Mouse (Mus musculus): Measurements from ENCODE around the gene Akr1c19. TPM values are rescaled to one million over a fixed set of nuclear protein-coding genes. Genes with fewer than 3 reads are reported as not detected.
"Not testable (repeated sequence)": the region's sequence is repeated elsewhere in the genome, so short reads cannot be mapped to it uniquely, and the experiment has no call there.

The Akr1c19 gene
- polyA plus RNA-seq, 1 experiment from 2014 or later = 0.26 TPM

GRCm38 (mm10) chr13:4233135-4233534 is 4.6 kb downstream of the Akr1c19 start:
- DNase-seq (ENCODE audit: extremely low spot score, low spot score) = no peak
- H3K9me3 ChIP-seq = no peaks in the 10 kb centered on the region
- H3K27ac ChIP-seq = no peak overlapping the region
- WGBS = 90% methylated on average over 1 of the region's 1 CpGs
- no peaks in the 10 kb centered on the region for H3K36me3 ChIP-seq (replicated peaks)
- no peaks in the 10 kb centered on the region for H3K27me3 ChIP-seq (ENCODE audit: poor library complexity, severe bottlenecking)
- no peaks in the 10 kb centered on the region for H3K4me1 ChIP-seq
- H3K4me3 ChIP-seq = no peak overlapping the region

- Histone ChIP-seq H3K27ac (no peak overlapping the region), H3K4me1 (no peaks in the 10 kb centered on the region), H3K27me3 (ENCODE audit: poor library complexity, severe bottlenecking) (no peaks in the 10 kb centered on the region), H3K9me3 (no peaks in the 10 kb centered on the region), H3K4me3 (no peak overlapping the region), H3K36me3 (replicated peaks) (no peaks in the 10 kb centered on the region)
- DNase-seq (ENCODE audit: extremely low spot score, low spot score) = no peak
- 86% methylated on average over 3 of the region's 3 CpGs for WGBS
Observed at GRCm38 (mm10) chr13:4233536-4234172, 5.2 kb downstream of the Akr1c19 start.

- Histone ChIP-seq H3K36me3 (replicated peaks) (no peaks in the 10 kb centered on the region), H3K27ac (peak overlapping the region; percentile 66; the same call in 1 of the 2 replicates), H3K9me3 (no peaks in the 10 kb centered on the region), H3K27me3 (ENCODE audit: poor library complexity, severe bottlenecking) (no peaks in the 10 kb centered on the region), H3K4me3 (peak overlapping the region; percentile 46), H3K4me1 (peaks cover 9% of the 10 kb centered on the region)
- DNase-seq (ENCODE audit: extremely low spot score, low spot score) = peak; percentile 64
- 2% methylated on average over 13 of the region's 13 CpGs for WGBS
Observed at GRCm38 (mm10) chr13:4244861-4245559, 16.5 kb downstream of the Akr1c19 start.

DNA sequence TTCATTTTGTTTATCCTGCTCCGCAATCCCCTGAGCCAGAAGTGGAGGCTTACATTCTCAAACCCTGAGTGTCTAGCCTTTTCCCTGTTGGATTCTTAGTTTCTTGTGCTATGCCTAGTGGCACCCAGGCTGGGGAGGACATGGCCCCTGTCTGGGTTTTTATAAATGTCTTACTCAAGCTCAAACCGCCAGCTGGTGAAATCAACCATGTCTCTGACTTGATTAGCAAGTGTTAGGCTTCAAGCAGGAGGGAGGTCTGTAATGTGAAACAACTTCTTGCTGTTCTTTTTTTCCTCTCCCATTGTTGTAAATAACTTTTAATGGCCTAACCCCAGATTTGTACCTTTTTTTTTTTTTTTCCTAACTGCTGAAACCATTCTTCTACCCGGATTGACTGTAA is 20.8 kb downstream of the Akr1c19 start:
- H3K4me1 ChIP-seq = peaks cover 9% of the 10 kb centered on the region
- WGBS = 59% methylated on average over 3 of the region's 3 CpGs

GRCm38 (mm10) chr13:4256894-4257293 is 28.4 kb downstream of the Akr1c19 start:
- not testable (repeated sequence) for H3K27me3 ChIP-seq (ENCODE audit: poor library complexity, severe bottlenecking); H3K36me3 ChIP-seq (replicated peaks); H3K9me3 ChIP-seq; H3K4me3 ChIP-seq; DNase-seq (ENCODE audit: extremely low spot score, low spot score); H3K27ac ChIP-seq; H3K4me1 ChIP-seq

More for the DNA sequence above, 20.8 kb downstream of the Akr1c19 start:
- no peaks in the 10 kb centered on the region for H3K27me3 ChIP-seq (ENCODE audit: poor library complexity, severe bottlenecking)
- H3K9me3 ChIP-seq = no peaks in the 10 kb centered on the region
- no peak for DNase-seq (ENCODE audit: extremely low spot score, low spot score)
- no peak overlapping the region for H3K4me3 ChIP-seq
- H3K27ac ChIP-seq = no peak overlapping the region
- H3K36me3 ChIP-seq (replicated peaks) = no peaks in the 10 kb centered on the region

GRCm38 (mm10) chr13:4257349-4257748 is 28.8 kb downstream of the Akr1c19 start:
- WGBS = 86% methylated on average over 6 of the region's 6 CpGs
- no peaks in the 10 kb centered on the region for H3K27me3 ChIP-seq (ENCODE audit: poor library complexity, severe bottlenecking)
- no peaks in the 10 kb centered on the region for H3K36me3 ChIP-seq (replicated peaks)
- no peaks in the 10 kb centered on the region for H3K9me3 ChIP-seq
- H3K27ac ChIP-seq = no peak overlapping the region
- H3K4me3 ChIP-seq = no peak overlapping the region
- no peaks in the 10 kb centered on the region for H3K4me1 ChIP-seq
- DNase-seq (ENCODE audit: extremely low spot score, low spot score) = no peak

DNA sequence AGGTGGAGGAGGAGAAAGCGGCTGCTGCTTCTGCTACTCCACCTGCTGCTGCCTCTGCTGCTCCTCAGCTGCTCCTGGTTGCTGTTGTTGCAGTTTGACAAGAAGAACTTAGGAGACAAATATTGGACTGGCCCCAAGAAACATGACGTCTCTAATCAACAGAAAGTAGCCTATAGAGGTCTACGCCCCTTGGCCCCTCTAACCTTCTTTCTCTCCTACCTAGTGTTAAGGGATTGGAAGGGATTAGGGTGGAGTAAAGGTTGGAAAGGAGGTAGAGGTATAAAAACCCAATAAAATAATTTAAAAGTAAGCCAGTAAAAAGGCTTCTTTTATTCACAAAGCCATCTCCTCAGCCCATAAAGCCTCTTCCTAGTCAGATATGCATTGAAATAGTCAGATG is 36.1 kb downstream of the Akr1c19 start:
- no peaks in the 10 kb centered on the region for H3K36me3 ChIP-seq (replicated peaks)
- WGBS = 92% methylated on average over 3 of the region's 3 CpGs
- no peaks in the 10 kb centered on the region for H3K4me1 ChIP-seq
- H3K27ac ChIP-seq = no peak overlapping the region
- H3K27me3 ChIP-seq (ENCODE audit: poor library complexity, severe bottlenecking) = no peaks in the 10 kb centered on the region
- H3K4me3 ChIP-seq = no peak overlapping the region
- DNase-seq (ENCODE audit: extremely low spot score, low spot score) = no peak
- H3K9me3 ChIP-seq = no peaks in the 10 kb centered on the region

DNA sequence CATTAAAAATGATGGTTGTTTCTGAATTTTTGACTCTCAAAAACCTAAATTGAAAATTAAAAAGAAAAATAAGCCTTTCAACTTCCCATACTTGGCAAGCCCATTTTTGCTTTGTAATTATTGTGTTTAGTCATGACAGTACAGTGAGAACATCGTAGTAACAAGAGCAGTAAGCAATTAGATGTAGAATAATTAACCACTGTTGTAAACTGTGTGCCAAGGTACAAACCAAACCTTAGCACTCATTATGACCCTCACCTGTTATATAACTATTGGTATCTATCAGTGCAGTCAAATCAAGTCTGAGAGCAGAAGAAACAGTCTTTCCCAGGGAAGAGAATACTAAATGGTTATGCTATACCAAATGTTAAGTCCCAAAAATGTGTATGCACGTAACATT is 36.5 kb downstream of the Akr1c19 start:
- H3K36me3 ChIP-seq (replicated peaks) = no peaks in the 10 kb centered on the region
- H3K4me3 ChIP-seq = no peak overlapping the region
- no peak for DNase-seq (ENCODE audit: extremely low spot score, low spot score)
- H3K4me1 ChIP-seq = no peaks in the 10 kb centered on the region
- no peak overlapping the region for H3K27ac ChIP-seq
- WGBS = 94% methylated on average over 2 of the region's 2 CpGs
- H3K9me3 ChIP-seq = no peaks in the 10 kb centered on the region
- no peaks in the 10 kb centered on the region for H3K27me3 ChIP-seq (ENCODE audit: poor library complexity, severe bottlenecking)

- not testable (repeated sequence) for H3K36me3 ChIP-seq (replicated peaks); H3K9me3 ChIP-seq; H3K27me3 ChIP-seq (ENCODE audit: poor library complexity, severe bottlenecking); H3K4me3 ChIP-seq; H3K4me1 ChIP-seq; H3K27ac ChIP-seq; DNase-seq (ENCODE audit: extremely low spot score, low spot score)
- 91% methylated on average over 2 of the region's 2 CpGs for WGBS
Observed at GRCm38 (mm10) chr13:4265455-4265854, 37.0 kb downstream of the Akr1c19 start.

GRCm38 (mm10) chr13:4270860-4271259 is 42.4 kb downstream of the Akr1c19 start:
- Histone ChIP-seq H3K9me3 (no peaks in the 10 kb centered on the region), H3K4me3 (no peak overlapping the region), H3K36me3 (replicated peaks) (no peaks in the 10 kb centered on the region), H3K4me1 (no peaks in the 10 kb centered on the region), H3K27me3 (ENCODE audit: poor library complexity, severe bottlenecking) (no peaks in the 10 kb centered on the region), H3K27ac (no peak overlapping the region)
- DNase-seq (ENCODE audit: extremely low spot score, low spot score) = no peak

DNA sequence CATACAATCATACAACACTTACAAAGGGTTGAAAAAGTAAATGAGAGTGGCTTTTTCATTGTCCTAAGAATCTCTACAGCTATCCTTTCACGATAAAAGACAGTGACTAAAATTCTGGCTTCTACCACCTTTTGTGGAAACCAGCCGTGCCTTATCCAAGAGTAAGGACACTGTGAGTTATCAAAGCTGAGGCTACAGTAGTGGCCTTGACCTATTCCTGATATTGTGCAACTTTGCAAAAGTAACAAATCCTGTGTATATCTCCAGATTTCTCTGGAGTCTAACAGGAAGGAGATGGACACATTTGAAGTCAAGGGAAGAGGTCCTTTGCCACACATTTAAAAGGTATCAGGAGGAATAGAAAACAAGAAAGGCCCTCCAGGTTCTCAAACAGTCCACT is 49.0 kb downstream of the Akr1c19 start:
- Histone ChIP-seq H3K9me3 (no peaks in the 10 kb centered on the region), H3K4me3 (no peak overlapping the region), H3K27ac (no peak overlapping the region), H3K4me1 (no peaks in the 10 kb centered on the region), H3K36me3 (replicated peaks) (no peaks in the 10 kb centered on the region), H3K27me3 (ENCODE audit: poor library complexity, severe bottlenecking) (no peaks in the 10 kb centered on the region)
- 90% methylated on average over 2 of the region's 2 CpGs for WGBS
- DNase-seq (ENCODE audit: extremely low spot score, low spot score) = no peak

DNA sequence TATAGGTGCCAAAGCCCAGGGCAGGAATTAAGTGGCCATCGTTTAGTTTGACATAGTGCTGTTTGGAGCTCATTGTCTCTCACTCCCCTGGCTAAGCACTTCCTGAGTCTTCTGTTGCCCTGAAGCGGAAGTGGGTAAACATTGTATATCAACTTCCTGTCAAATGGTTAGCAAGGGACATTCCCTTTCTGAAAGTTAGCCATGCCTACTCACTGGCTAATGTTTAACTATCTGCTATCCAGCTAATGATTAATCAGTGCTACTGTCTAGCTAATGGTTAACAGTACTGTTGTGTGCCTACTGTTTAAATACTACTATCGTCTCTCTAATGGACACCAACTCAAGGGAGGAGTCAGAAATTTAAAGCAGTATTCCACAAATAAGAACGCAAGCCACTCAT is 50.8 kb downstream of the Akr1c19 start, which contains the start of gene Akr1c12:
Gene Akr1c12, minus strand, starts transcription at position 150 of the 400 bp plus-strand sequence.
- Histone ChIP-seq H3K4me3 (no peak within 1 kb of the TSS), H3K4me1 (no peaks in the 10 kb centered on the region), H3K36me3 (replicated peaks) (no peaks in the 10 kb centered on the region), H3K27me3 (ENCODE audit: poor library complexity, severe bottlenecking) (no peaks in the 10 kb centered on the region), H3K27ac (no peak within 1 kb of the TSS), H3K9me3 (no peaks in the 10 kb centered on the region)
- 84% methylated on average over 4 of the region's 4 CpGs for WGBS
- no peak for DNase-seq (ENCODE audit: extremely low spot score, low spot score)

DNA sequence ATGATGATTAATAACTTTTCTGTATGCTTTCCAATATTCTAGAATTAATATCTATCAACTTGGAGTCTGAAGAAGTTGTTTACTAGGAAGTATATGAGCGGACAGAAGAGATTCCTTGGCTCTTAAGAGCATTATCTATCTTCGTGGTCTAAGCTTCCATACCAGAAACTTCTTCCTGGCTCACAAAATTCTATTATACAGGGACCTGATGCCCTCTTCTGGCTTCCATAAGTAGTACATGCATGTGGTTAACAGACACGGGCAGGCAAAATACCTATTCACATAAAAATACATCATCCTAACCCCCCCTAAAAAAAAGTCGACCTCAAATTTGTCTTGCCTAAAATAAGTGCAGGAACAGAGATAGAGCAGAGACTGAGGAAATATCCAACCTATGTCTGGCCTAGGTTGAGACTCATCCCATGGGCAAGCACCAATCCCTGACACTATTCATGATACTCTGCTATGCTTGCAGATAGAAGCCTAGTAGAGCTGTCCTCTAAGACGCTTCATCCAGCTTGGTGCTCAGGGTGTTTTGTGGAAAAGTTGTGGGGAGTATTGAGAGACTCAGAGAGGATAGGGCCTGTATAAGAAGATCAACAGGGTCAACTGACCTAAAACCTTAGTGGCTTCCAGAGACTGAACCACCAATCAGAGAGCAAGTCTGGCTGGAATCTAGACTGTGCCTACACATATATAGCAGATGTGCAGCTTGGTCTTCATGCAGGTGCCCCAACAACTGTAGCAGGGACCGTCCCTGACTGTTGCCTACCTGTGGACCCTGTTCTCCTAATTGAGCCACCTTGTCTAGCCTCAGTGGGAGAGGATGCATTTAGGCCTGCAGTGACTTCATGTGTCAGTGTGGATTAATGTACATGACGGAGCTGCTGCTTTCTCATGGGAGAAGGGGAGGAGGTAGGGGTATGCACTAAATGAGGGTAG is 53.2 kb downstream of the Akr1c19 start:
- no peaks in the 10 kb centered on the region for H3K4me1 ChIP-seq
- no peak overlapping the region for H3K4me3 ChIP-seq
- H3K9me3 ChIP-seq = no peaks in the 10 kb centered on the region
- H3K27me3 ChIP-seq (ENCODE audit: poor library complexity, severe bottlenecking) = no peaks in the 10 kb centered on the region
- 46% methylated on average over 7 of the region's 7 CpGs for WGBS
- no peak overlapping the region for H3K27ac ChIP-seq
- no peaks in the 10 kb centered on the region for H3K36me3 ChIP-seq (replicated peaks)
- peak; percentile 16 for DNase-seq (ENCODE audit: extremely low spot score, low spot score)

Data from forebrain, embryonic 10.5 days (tissue).